Mouse (Mus musculus) retina, postnatal 1 day (tissue): ENCODE results near the gene Trmt2b.
"Not testable (repeated sequence)": the region's sequence is repeated elsewhere in the genome, so short reads cannot be mapped to it uniquely, and the experiment has no call there.

Experiments used
- DNase-seq: peaks from one replicate; pipeline ENCODE4 v3.0.0-alpha.2; 2012

The Trmt2b gene

GRCm38 (mm10) chrX:134218161-134218560 is 58.6 kb downstream of the Trmt2b start:
- no peak for DNase-seq

GRCm38 (mm10) chrX:134211151-134211642 is 65.6 kb downstream of the Trmt2b start:
- no peak for DNase-seq

- DNase-seq: no peak
Observed at GRCm38 (mm10) chrX:134208491-134208890, 68.3 kb downstream of the Trmt2b start.

DNA sequence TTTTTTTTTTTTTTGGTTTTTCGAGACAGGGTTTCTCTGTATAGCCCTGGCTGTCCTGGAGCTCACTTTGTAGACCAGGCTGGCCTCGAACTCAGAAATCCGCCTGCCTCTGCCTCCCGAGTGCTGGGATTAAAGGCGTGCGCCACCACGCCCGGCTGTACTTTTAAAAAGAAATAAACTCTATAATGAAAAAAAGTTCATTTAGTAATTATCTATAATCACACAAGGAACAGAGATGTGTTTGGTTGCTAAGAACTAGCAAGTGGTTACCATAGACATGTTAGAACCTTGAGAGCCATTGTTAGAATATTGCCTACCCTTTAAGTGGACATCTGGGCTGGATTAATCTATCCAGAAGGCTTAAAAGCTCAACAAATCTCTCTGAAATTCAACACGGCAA is 89.6 kb downstream of the Trmt2b start, which contains the start of gene Arl13a:
Gene Arl13a (plus strand): TSS at position 301 of the 400 bp plus-strand sequence.
- DNase-seq: not testable (repeated sequence)

GRCm38 (mm10) chrX:134174699-134175098 is 102.1 kb downstream of the Trmt2b start:
- no peak for DNase-seq
